Mouse (Mus musculus): ENCODE results near the gene Tmem145. TPM values are rescaled to one million over a fixed set of nuclear protein-coding genes. Genes with fewer than 3 reads are reported as not detected.
A peak's percentile ranks its signal among the peaks of the same experiment; 100 is the strongest.

The Tmem145 gene
- total and polyA plus RNA-seq, 3 experiments, result not detected

- no peaks in the 10 kb centered on the region for H3K27me3 ChIP-seq (ENCODE audit: insufficient read depth, low read length)
- DNase-seq (ENCODE audit: low spot score), result no peak
- no peak for ATAC-seq (ENCODE audit: extremely low read depth, insufficient number of reproducible peaks, low FRiP score, poor library complexity, severe bottlenecking)
- no peak for TF ChIP-seq GATA1 (IDR thresholded peaks at IDR 0.05; ENCODE audit: borderline replicate concordance, low read length)
- TF ChIP-seq CTCF (IDR thresholded peaks at IDR 0.05; ENCODE audit: low read depth, low read length), result no peak
- TF ChIP-seq TAL1 (conservative IDR thresholded peaks at IDR 0.05; ENCODE audit: low read depth, low read length), result no peak
- no peak for TF ChIP-seq POLR2AphosphoS5 (IDR thresholded peaks at IDR 0.05; ENCODE audit: insufficient replicate concordance, low read depth, low read length)
- TF ChIP-seq GATA2 (IDR thresholded peaks at IDR 0.05; ENCODE audit: borderline replicate concordance, low read depth, low read length), result no peak
- peaks cover 92% of the 10 kb centered on the region for H3K36me3 ChIP-seq (replicated peaks)
- H3K4me1 ChIP-seq (ENCODE audit: insufficient read depth, low read depth, low read length), result peaks cover 6% of the 10 kb centered on the region; the same call in 1 of the 2 replicates
- 0 out of 2 replicates have a peak overlapping the region, but pooled peaks have one; percentile 13 for H3K4me3 ChIP-seq (ENCODE audit: low read depth, low read length)
- H3K9me3 ChIP-seq (replicated peaks), result no peaks in the 10 kb centered on the region
These were observed 52.9 kb downstream of the Tmem145 start for GRCm38 (mm10) chr7:25358721-25359206.

- no peak for ATAC-seq (ENCODE audit: extremely low read depth, insufficient number of reproducible peaks, low FRiP score, poor library complexity, severe bottlenecking)
- H3K27me3 ChIP-seq (ENCODE audit: insufficient read depth, low read length), result peaks cover 15% of the 10 kb centered on the region
- DNase-seq (ENCODE audit: low spot score), result no peak
- H3K4me1 ChIP-seq (ENCODE audit: insufficient read depth, low read depth, low read length), result peaks cover 2% of the 10 kb centered on the region; the same call in 1 of the 2 replicates
- no peak for TF ChIP-seq GATA1 (IDR thresholded peaks at IDR 0.05; ENCODE audit: borderline replicate concordance, low read length)
- TF ChIP-seq POLR2AphosphoS5 (IDR thresholded peaks at IDR 0.05; ENCODE audit: insufficient replicate concordance, low read depth, low read length), result no peak
- peak; percentile 29; the same call in 1 of the 2 replicates for TF ChIP-seq CTCF (IDR thresholded peaks at IDR 0.05; ENCODE audit: low read depth, low read length)
- no peak for TF ChIP-seq GATA2 (IDR thresholded peaks at IDR 0.05; ENCODE audit: borderline replicate concordance, low read depth, low read length)
- no peaks in the 10 kb centered on the region for H3K9me3 ChIP-seq (replicated peaks)
- peaks cover 61% of the 10 kb centered on the region for H3K36me3 ChIP-seq (replicated peaks)
- H3K4me3 ChIP-seq (ENCODE audit: low read depth, low read length), result no peak overlapping the region
These were observed 57.2 kb downstream of the Tmem145 start for GRCm38 (mm10) chr7:25363151-25363550.

GRCm38 (mm10) chr7:25363632-25364031, 57.7 kb downstream of the Tmem145 start:
- DNase-seq (ENCODE audit: low spot score) (no peak), ATAC-seq (ENCODE audit: extremely low read depth, insufficient number of reproducible peaks, low FRiP score, poor library complexity, severe bottlenecking) (no peak)
- TF ChIP-seq CTCF (IDR thresholded peaks at IDR 0.05; ENCODE audit: low read depth, low read length) (no peak), GATA1 (IDR thresholded peaks at IDR 0.05; ENCODE audit: borderline replicate concordance, low read length) (no peak), TAL1 (conservative IDR thresholded peaks at IDR 0.05; ENCODE audit: low read depth, low read length) (no peak), POLR2AphosphoS5 (IDR thresholded peaks at IDR 0.05; ENCODE audit: insufficient replicate concordance, low read depth, low read length) (no peak)
- Histone ChIP-seq H3K4me1 (ENCODE audit: insufficient read depth, low read depth, low read length) (peaks cover under 1% of the 10 kb centered on the region; the same call in 1 of the 2 replicates), H3K9me3 (replicated peaks) (no peaks in the 10 kb centered on the region), H3K36me3 (replicated peaks) (peaks cover 56% of the 10 kb centered on the region), H3K4me3 (ENCODE audit: low read depth, low read length) (no peak overlapping the region), H3K27me3 (ENCODE audit: insufficient read depth, low read length) (peaks cover 20% of the 10 kb centered on the region)

Other genes starting within 250 kb of the Tmem145 start
- 168 and 198 TPM in 2 replicates for gene Grik5, start 233.8 kb upstream of the Tmem145 start, total RNA-seq (2014; fragmentation: Nextera tagmentation)
- gene Grik5, start 233.8 kb upstream of the Tmem145 start, total RNA-seq (2017), result 75.9 and 91.3 TPM in 2 replicates
- 85.8 and 94.6 TPM in 2 replicates for gene Grik5, start 233.8 kb upstream of the Tmem145 start, polyA plus RNA-seq (2012)
- 31.5 and 31.7 TPM in 2 replicates for gene Zfp574, start 233.5 kb upstream of the Tmem145 start, total RNA-seq (2014; fragmentation: Nextera tagmentation)
- gene Zfp574, start 233.5 kb upstream of the Tmem145 start, total RNA-seq (2017), result 14.8 and 15.4 TPM in 2 replicates
- 66.3 and 69.0 TPM in 2 replicates for gene Zfp574, start 233.5 kb upstream of the Tmem145 start, polyA plus RNA-seq (2012)
- gene Pou2f2, start 126.4 kb upstream of the Tmem145 start, total RNA-seq (2014; fragmentation: Nextera tagmentation), result 0.38 and 1.6 TPM in 2 replicates
- gene Pou2f2, start 126.4 kb upstream of the Tmem145 start, total RNA-seq (2017), result 0.06 and 0.16 TPM in 2 replicates
- gene Pou2f2, start 126.4 kb upstream of the Tmem145 start, polyA plus RNA-seq (2012), result 0.58 and 0.59 TPM in 2 replicates
- gene Dedd2, start 85.5 kb upstream of the Tmem145 start, total RNA-seq (2014; fragmentation: Nextera tagmentation), result 4.6 and 13.1 TPM in 2 replicates
- gene Dedd2, start 85.5 kb upstream of the Tmem145 start, total RNA-seq (2017), result 9.7 and 13.2 TPM in 2 replicates
- gene Dedd2, start 85.5 kb upstream of the Tmem145 start, polyA plus RNA-seq (2012), result 43.7 and 55.3 TPM in 2 replicates
- 20.4 and 20.8 TPM in 2 replicates for gene Zfp526, start 84.7 kb upstream of the Tmem145 start, total RNA-seq (2014; fragmentation: Nextera tagmentation)
- 8.8 and 9.9 TPM in 2 replicates for gene Zfp526, start 84.7 kb upstream of the Tmem145 start, total RNA-seq (2017)
- gene Zfp526, start 84.7 kb upstream of the Tmem145 start, polyA plus RNA-seq (2012), result 27.6 and 28.7 TPM in 2 replicates
- 154 and 167 TPM in 2 replicates for gene Gsk3a, start 68.3 kb upstream of the Tmem145 start, total RNA-seq (2014; fragmentation: Nextera tagmentation)
- 38.9 and 41.6 TPM in 2 replicates for gene Gsk3a, start 68.3 kb upstream of the Tmem145 start, total RNA-seq (2017)
- gene Gsk3a, start 68.3 kb upstream of the Tmem145 start, polyA plus RNA-seq (2012), result 107 and 113 TPM in 2 replicates
- 31.5 and 43.4 TPM in 2 replicates for gene Erf, start 55.3 kb upstream of the Tmem145 start, total RNA-seq (2014; fragmentation: Nextera tagmentation)
- gene Erf, start 55.3 kb upstream of the Tmem145 start, total RNA-seq (2017), result 6.9 TPM in 2 replicates
- 97.7 and 117 TPM in 2 replicates for gene Erf, start 55.3 kb upstream of the Tmem145 start, polyA plus RNA-seq (2012)
- gene Cic, start 38.4 kb upstream of the Tmem145 start, total RNA-seq (2014; fragmentation: Nextera tagmentation), result 154 and 160 TPM in 2 replicates
- 32.2 and 36.6 TPM in 2 replicates for gene Cic, start 38.4 kb upstream of the Tmem145 start, total RNA-seq (2017)
- 381 and 382 TPM in 2 replicates for gene Cic, start 38.4 kb upstream of the Tmem145 start, polyA plus RNA-seq (2012)
- 39.0 and 41.3 TPM in 2 replicates for gene Pafah1b3, start 8.1 kb upstream of the Tmem145 start, total RNA-seq (2014; fragmentation: Nextera tagmentation)
- gene Pafah1b3, start 8.1 kb upstream of the Tmem145 start, total RNA-seq (2017), result 76.9 and 94.6 TPM in 2 replicates
- 69.0 and 79.2 TPM in 2 replicates for gene Pafah1b3, start 8.1 kb upstream of the Tmem145 start, polyA plus RNA-seq (2012)
- not detected in 2 replicates for gene Prr19, start 4.7 kb upstream of the Tmem145 start, total RNA-seq (2014; fragmentation: Nextera tagmentation)
- gene Prr19, start 4.7 kb upstream of the Tmem145 start, total RNA-seq (2017), result not detected in 2 replicates
- 0.07 TPM in 1 of 2 replicates, not detected in the other for gene Prr19, start 4.7 kb upstream of the Tmem145 start, polyA plus RNA-seq (2012)
- gene Megf8, start 11.1 kb downstream of the Tmem145 start, total RNA-seq (2014; fragmentation: Nextera tagmentation), result 14.3 and 14.4 TPM in 2 replicates
- 6.3 and 7.5 TPM in 2 replicates for gene Megf8, start 11.1 kb downstream of the Tmem145 start, total RNA-seq (2017)
- 24.4 and 25.3 TPM in 2 replicates for gene Megf8, start 11.1 kb downstream of the Tmem145 start, polyA plus RNA-seq (2012)
- not detected in 2 replicates for gene Cnfn, start 63.6 kb downstream of the Tmem145 start, total RNA-seq (2014; fragmentation: Nextera tagmentation)
- not detected in 2 replicates for gene Cnfn, start 63.6 kb downstream of the Tmem145 start, total RNA-seq (2017)
- gene Cnfn, start 63.6 kb downstream of the Tmem145 start, polyA plus RNA-seq (2012), result not detected in 2 replicates
- 6.1 and 13.0 TPM in 2 replicates for gene Lipe, start 92.6 kb downstream of the Tmem145 start, total RNA-seq (2014; fragmentation: Nextera tagmentation)
- 4.6 and 4.8 TPM in 2 replicates for gene Lipe, start 92.6 kb downstream of the Tmem145 start, total RNA-seq (2017)
- 15.7 and 16.1 TPM in 2 replicates for gene Lipe, start 92.6 kb downstream of the Tmem145 start, polyA plus RNA-seq (2012)
- gene Cxcl17, start 106.8 kb downstream of the Tmem145 start, total RNA-seq (2014; fragmentation: Nextera tagmentation), result not detected in 2 replicates
- gene Cxcl17, start 106.8 kb downstream of the Tmem145 start, total RNA-seq (2017), result not detected in 2 replicates
- not detected in 2 replicates for gene Cxcl17, start 106.8 kb downstream of the Tmem145 start, polyA plus RNA-seq (2012)
- gene Ceacam1, start 171.5 kb downstream of the Tmem145 start, total RNA-seq (2014; fragmentation: Nextera tagmentation), result not detected in 2 replicates
- 0.17 and 0.66 TPM in 2 replicates for gene Ceacam1, start 171.5 kb downstream of the Tmem145 start, total RNA-seq (2017)
- gene Ceacam1, start 171.5 kb downstream of the Tmem145 start, polyA plus RNA-seq (2012), result not detected in 2 replicates
- not detected in 2 replicates for gene Ceacam2, start 233.8 kb downstream of the Tmem145 start, total RNA-seq (2014; fragmentation: Nextera tagmentation)
- 0.05 TPM in 1 of 2 replicates, not detected in the other for gene Ceacam2, start 233.8 kb downstream of the Tmem145 start, total RNA-seq (2017)
- gene Ceacam2, start 233.8 kb downstream of the Tmem145 start, polyA plus RNA-seq (2012), result not detected in 2 replicates

Measured in G1E (cell line).